Mouse (Mus musculus) intestine, embryonic 16.5 days (tissue): ENCODE data around the gene B130006D01Rik. TPM values are rescaled to one million over a fixed set of nuclear protein-coding genes. Genes with fewer than 3 reads are reported as not detected.

Experiments
- ATAC-seq: fragments of 200-750 bp; cut with Nextera tagmentation; 2 replicates; pipeline ENCODE4 v1.8.0; 2017; ENCODE audit warnings: moderate TSS enrichment, moderate library complexity
- H3K27ac ChIP-seq: fragments of 300-500 bp; sonication (generic); 2 replicates; pipeline ENCODE4 v1.5.1; 2014; ENCODE audit warnings: mild to moderate bottlenecking, low read length
- H3K27me3 ChIP-seq: fragments of 300-500 bp; sonication (generic); replicated peaks from 2 replicates; pipeline ENCODE4 v1.6.1; 2014; ENCODE audit warnings: low read length, control low read depth, mixed read lengths; ENCODE audit not compliant: control insufficient read depth, insufficient read depth
- H3K36me3 ChIP-seq: fragments of 300-500 bp; sonication (generic); 2 replicates; pipeline ENCODE4 v1.6.1; 2014; ENCODE audit warnings: low read length, control low read depth; ENCODE audit not compliant: control insufficient read depth, insufficient read depth
- H3K4me1 ChIP-seq: fragments of 300-500 bp; sonication (generic); 2 replicates; pipeline ENCODE4 v1.6.1; 2014; ENCODE audit warnings: low read length, control low read depth, mixed read lengths; ENCODE audit not compliant: control insufficient read depth, insufficient read depth
- H3K4me2 ChIP-seq: fragments of 300-500 bp; sonication (generic); 2 replicates; pipeline ENCODE4 v1.6.1; 2014; ENCODE audit warnings: low read depth, low read length, control low read depth
- H3K4me3 ChIP-seq: fragments of 300-500 bp; sonication (generic); 2 replicates; pipeline ENCODE4 v1.5.1; 2014; ENCODE audit warnings: mild to moderate bottlenecking, low read length
- H3K9ac ChIP-seq: fragments of 300-500 bp; sonication (generic); 2 replicates; pipeline ENCODE4 v1.6.1; 2014; ENCODE audit warnings: low read depth, low read length
- H3K9me3 ChIP-seq: fragments of 300-500 bp; sonication (generic); 2 replicates; pipeline ENCODE4 v1.6.1; 2016; ENCODE audit warnings: low read length, control low read depth; ENCODE audit not compliant: control insufficient read depth
- WGBS: fragments of 180-500 bp; shearing (Covaris S2); extraction: QIAGEN DNeasy Blood & Tissue Kit; methylation state at CpG from one replicate; pipeline ENCODE4 v1.1.7; 2014; 5-methylcytosine and 5-hydroxymethylcytosine counted together
- polyA plus RNA-seq: library from polyadenylated mRNA; unstranded; fragments of >200 nt; fragmentation: Nextera tagmentation; extraction: Ambion mirVana; gene quantifications from 2 replicates; pipeline ENCODE4 v1.2.1, GENCODE M21; 2015

The B130006D01Rik gene
- polyA plus RNA-seq, 1 experiment from 2014 or later, result 0.92 TPM

- Histone ChIP-seq H3K4me2 (peak within 1 kb of the TSS; percentile 94), H3K9me3 (no peaks in the 10 kb centered on the region), H3K9ac (peak within 1 kb of the TSS; percentile 96), H3K4me1 (peaks cover 27% of the 10 kb centered on the region), H3K36me3 (no peaks in the 10 kb centered on the region), H3K27me3 (no peaks in the 10 kb centered on the region), H3K4me3 (peak within 1 kb of the TSS; percentile 96), H3K27ac (peak within 1 kb of the TSS; percentile 98)
- under 1% methylated on average over 40 of the region's 103 CpGs for WGBS
- peak; percentile 92 for ATAC-seq
Observed at GRCm38 (mm10) chr11:95712563-95713224, 10.7 kb upstream of the B130006D01Rik start, which contains the start of gene Zfp652. Gene Zfp652, plus strand, starts transcription at chr11:95712673.

- no peaks in the 10 kb centered on the region for H3K36me3 ChIP-seq
- under 1% methylated on average over 44 of the region's 49 CpGs for WGBS
Observed at GRCm38 (mm10) chr11:95713225-95713810, 10.1 kb upstream of the B130006D01Rik start.

GRCm38 (mm10) chr11:95713811-95714241, 9.6 kb upstream of the B130006D01Rik start:
- H3K9ac ChIP-seq, result peak overlapping the region; percentile 96
- H3K4me2 ChIP-seq, result peak overlapping the region; percentile 94
- H3K36me3 ChIP-seq, result no peaks in the 10 kb centered on the region
- H3K9me3 ChIP-seq, result no peaks in the 10 kb centered on the region
- peaks cover 27% of the 10 kb centered on the region for H3K4me1 ChIP-seq
- H3K4me3 ChIP-seq, result peak overlapping the region; percentile 96
- peak overlapping the region; percentile 98 for H3K27ac ChIP-seq
- ATAC-seq, result no peak
- no peaks in the 10 kb centered on the region for H3K27me3 ChIP-seq
- WGBS, result 0% methylated on average over 13 of the region's 13 CpGs

More at GRCm38 (mm10) chr11:95713225-95713810, 10.1 kb upstream of the B130006D01Rik start:
- Histone ChIP-seq H3K27ac (peak overlapping the region; percentile 98), H3K9ac (peak overlapping the region; percentile 96), H3K4me1 (peaks cover 27% of the 10 kb centered on the region), H3K4me2 (peak overlapping the region; percentile 94), H3K27me3 (no peaks in the 10 kb centered on the region), H3K4me3 (peak overlapping the region; percentile 96), H3K9me3 (no peaks in the 10 kb centered on the region)
- ATAC-seq, result peak; percentile 62

DNA sequence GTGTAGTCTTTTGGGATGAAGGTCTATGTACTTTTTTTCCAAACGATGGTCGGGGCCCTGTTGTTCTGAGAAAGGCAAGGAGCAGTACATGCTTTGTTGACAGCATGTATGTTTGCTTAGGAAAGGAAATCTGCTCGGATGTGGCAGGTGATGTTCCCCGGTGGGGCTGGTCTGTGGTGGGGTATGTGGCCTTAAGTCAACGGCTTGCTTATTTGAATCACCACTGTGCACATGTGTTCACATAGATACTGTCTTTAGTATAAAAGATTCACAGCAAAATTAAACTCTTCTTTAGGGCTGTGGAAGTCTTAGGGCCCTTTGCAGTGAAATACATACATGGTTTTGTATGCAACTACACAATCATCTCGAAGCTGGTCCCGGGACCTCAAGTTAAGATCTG, 9.0 kb upstream of the B130006D01Rik start:
- 27% methylated on average over 7 of the region's 7 CpGs for WGBS
- Histone ChIP-seq H3K9me3 (no peaks in the 10 kb centered on the region), H3K9ac (peak overlapping the region; percentile 96), H3K36me3 (no peaks in the 10 kb centered on the region), H3K4me2 (peak overlapping the region; percentile 94), H3K27ac (no peak overlapping the region), H3K27me3 (no peaks in the 10 kb centered on the region), H3K4me1 (peaks cover 27% of the 10 kb centered on the region), H3K4me3 (peak overlapping the region; percentile 96)
- no peak for ATAC-seq

GRCm38 (mm10) chr11:95716136-95716535, 7.3 kb upstream of the B130006D01Rik start:
- Histone ChIP-seq H3K36me3 (no peaks in the 10 kb centered on the region), H3K27ac (no peak overlapping the region), H3K27me3 (no peaks in the 10 kb centered on the region), H3K9ac (no peak overlapping the region), H3K4me2 (no peak overlapping the region), H3K9me3 (no peaks in the 10 kb centered on the region), H3K4me3 (no peak overlapping the region), H3K4me1 (peaks cover 27% of the 10 kb centered on the region)
- 68% methylated on average over 8 of the region's 8 CpGs for WGBS
- no peak for ATAC-seq

- ATAC-seq, result no peak
- 77% methylated on average over 3 of the region's 3 CpGs for WGBS
- Histone ChIP-seq H3K4me2 (no peak overlapping the region), H3K9ac (no peak overlapping the region), H3K9me3 (no peaks in the 10 kb centered on the region), H3K27ac (no peak overlapping the region), H3K36me3 (no peaks in the 10 kb centered on the region), H3K4me1 (peaks cover 16% of the 10 kb centered on the region), H3K27me3 (no peaks in the 10 kb centered on the region), H3K4me3 (no peak overlapping the region)
Observed at GRCm38 (mm10) chr11:95719356-95719755, 4.0 kb upstream of the B130006D01Rik start.

GRCm38 (mm10) chr11:95724466-95724865, 1.1 kb downstream of the B130006D01Rik start:
- no peaks in the 10 kb centered on the region for H3K27me3 ChIP-seq
- ATAC-seq, result no peak
- WGBS, result 90% methylated on average over 4 of the region's 4 CpGs
- H3K4me3 ChIP-seq, result no peak overlapping the region
- no peaks in the 10 kb centered on the region for H3K36me3 ChIP-seq
- no peaks in the 10 kb centered on the region for H3K9me3 ChIP-seq
- H3K4me2 ChIP-seq, result no peak overlapping the region
- H3K9ac ChIP-seq, result no peak overlapping the region
- H3K27ac ChIP-seq, result no peak overlapping the region
- peaks cover 4% of the 10 kb centered on the region; the same call in 1 of the 2 replicates for H3K4me1 ChIP-seq

DNA sequence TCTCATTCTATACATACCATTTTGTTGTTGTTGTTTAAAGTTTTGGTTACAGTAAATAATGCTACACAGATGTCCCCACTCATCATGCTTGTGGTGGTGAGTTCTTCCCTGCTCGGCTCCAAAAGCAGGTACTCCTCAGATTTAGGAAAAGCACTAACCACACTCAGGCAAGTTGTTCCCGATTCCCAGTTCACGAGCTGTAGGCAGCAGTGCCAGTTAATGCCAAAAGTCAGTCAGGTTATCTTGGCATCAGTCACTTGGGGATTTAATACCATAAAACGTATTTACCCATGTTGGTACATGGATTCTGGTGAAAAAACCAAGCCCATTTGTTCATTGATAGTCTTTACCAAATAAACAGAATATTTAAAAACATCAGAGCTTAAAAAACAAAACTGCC, 2.8 kb downstream of the B130006D01Rik start:
- no peaks in the 10 kb centered on the region for H3K9me3 ChIP-seq
- no peak overlapping the region for H3K4me3 ChIP-seq
- H3K4me2 ChIP-seq, result no peak overlapping the region
- no peaks in the 10 kb centered on the region for H3K36me3 ChIP-seq
- H3K27ac ChIP-seq, result no peak overlapping the region
- WGBS, result 69% methylated on average over 4 of the region's 4 CpGs
- H3K9ac ChIP-seq, result no peak overlapping the region
- ATAC-seq, result no peak
- peaks cover 5% of the 10 kb centered on the region; the same call in 1 of the 2 replicates for H3K4me1 ChIP-seq
- no peaks in the 10 kb centered on the region for H3K27me3 ChIP-seq

- H3K4me1 ChIP-seq, result peaks cover 5% of the 10 kb centered on the region; the same call in 1 of the 2 replicates
- H3K9ac ChIP-seq, result no peak overlapping the region
- no peak overlapping the region for H3K4me2 ChIP-seq
- H3K9me3 ChIP-seq, result no peaks in the 10 kb centered on the region
- WGBS, result 79% methylated on average over 5 of the region's 5 CpGs
- H3K27ac ChIP-seq, result no peak overlapping the region
- H3K27me3 ChIP-seq, result no peaks in the 10 kb centered on the region
- no peak for ATAC-seq
- H3K36me3 ChIP-seq, result no peaks in the 10 kb centered on the region
- no peak overlapping the region for H3K4me3 ChIP-seq
Observed at GRCm38 (mm10) chr11:95727947-95728346, 4.6 kb downstream of the B130006D01Rik start.
